Mouse (Mus musculus) heart, adult 11 months (tissue): ENCODE data around the gene Scn2b.

Experiments
- DNase-seq: peaks from one replicate; pipeline ENCODE4 v3.0.0; 2022

The Scn2b gene

GRCm38 (mm10) chr9:45117741-45118431 is at the start of gene Scn2b:
TSS of gene Scn2b (plus strand) at chr9:45117782.
- peak; percentile 93 for DNase-seq

GRCm38 (mm10) chr9:45071800-45072199 is 45.8 kb upstream of the Scn2b start:
- DNase-seq = no peak

GRCm38 (mm10) chr9:45077859-45078258 is 39.7 kb upstream of the Scn2b start:
- no peak for DNase-seq

GRCm38 (mm10) chr9:45079011-45079410 is 38.6 kb upstream of the Scn2b start, which contains the start of gene Jaml:
TSS of gene Jaml (plus strand) at chr9:45079183.
- DNase-seq = no peak

- no peak for DNase-seq
These were observed 34.5 kb upstream of the Scn2b start for GRCm38 (mm10) chr9:45083132-45083531.

- peak; percentile 92 for DNase-seq
These were observed 33.0 kb upstream of the Scn2b start for GRCm38 (mm10) chr9:45084556-45084955.

GRCm38 (mm10) chr9:45085741-45086690 is 31.6 kb upstream of the Scn2b start:
- DNase-seq = no peak

- DNase-seq = no peak
These were observed 29.5 kb upstream of the Scn2b start for GRCm38 (mm10) chr9:45088040-45088439.

GRCm38 (mm10) chr9:45090811-45091210 is 26.8 kb upstream of the Scn2b start:
- DNase-seq = no peak

- no peak for DNase-seq
These were observed 24.9 kb upstream of the Scn2b start for GRCm38 (mm10) chr9:45092641-45093040.

GRCm38 (mm10) chr9:45095149-45095937 is 22.2 kb upstream of the Scn2b start:
- no peak for DNase-seq

GRCm38 (mm10) chr9:45097877-45098276 is 19.7 kb upstream of the Scn2b start:
- DNase-seq = no peak

GRCm38 (mm10) chr9:45098426-45098825 is 19.2 kb upstream of the Scn2b start:
- no peak for DNase-seq

GRCm38 (mm10) chr9:45102528-45102927 is 15.1 kb upstream of the Scn2b start:
- DNase-seq = no peak

GRCm38 (mm10) chr9:45103211-45103979 is 14.2 kb upstream of the Scn2b start:
- DNase-seq = no peak

GRCm38 (mm10) chr9:45105596-45106374 is 11.8 kb upstream of the Scn2b start:
- DNase-seq = no peak

- DNase-seq = no peak
These were observed 1.9 kb upstream of the Scn2b start for GRCm38 (mm10) chr9:45115706-45116105.

GRCm38 (mm10) chr9:45116819-45117218 is 763 bp upstream of the Scn2b start:
- DNase-seq = no peak

- peak; percentile 85 for DNase-seq
These were observed 970 bp downstream of the Scn2b start for GRCm38 (mm10) chr9:45118552-45118951.

GRCm38 (mm10) chr9:45119316-45119953 is 1.9 kb downstream of the Scn2b start:
- peak; percentile 82 for DNase-seq
